Mouse (Mus musculus) forebrain, embryonic 16.5 days (tissue): ENCODE data around the gene Hcn2. TPM values are rescaled to one million over a fixed set of nuclear protein-coding genes. Genes with fewer than 3 reads are reported as not detected.

Experiments
- ATAC-seq: fragments of 200-750 bp; cut with Nextera tagmentation; 2 replicates; pipeline ENCODE4 v1.8.0; 2017; ENCODE audit warnings: mild to moderate bottlenecking, moderate library complexity
- H3K27ac ChIP-seq: fragments of 300-500 bp; sonication (generic); 2 replicates; pipeline ENCODE4 v1.5.1; 2014; ENCODE audit warnings: low read length, control low read depth
- H3K27me3 ChIP-seq: fragments of 300-500 bp; sonication (generic); replicated peaks from 2 replicates; pipeline ENCODE4 v1.6.1; 2014; ENCODE audit warnings: low read length; ENCODE audit not compliant: control insufficient read depth, insufficient read depth
- H3K36me3 ChIP-seq: fragments of 300-500 bp; sonication (generic); 2 replicates; pipeline ENCODE4 v1.6.1; 2014; ENCODE audit not compliant: control insufficient read depth, insufficient read depth
- H3K4me1 ChIP-seq: fragments of 300-500 bp; sonication (generic); replicated peaks from 2 replicates; pipeline ENCODE4 v1.6.1; 2014; ENCODE audit warnings: low read length; ENCODE audit not compliant: control insufficient read depth, insufficient read depth
- H3K4me2 ChIP-seq: fragments of 300-500 bp; sonication (generic); 2 replicates; pipeline ENCODE4 v1.6.1; 2014; ENCODE audit warnings: mild to moderate bottlenecking, low read length, control low read depth
- H3K4me3 ChIP-seq: fragments of 300-500 bp; sonication (generic); replicated peaks from 2 replicates; pipeline ENCODE4 v1.5.1; 2014; ENCODE audit warnings: mild to moderate bottlenecking, low read length, control low read depth
- H3K9ac ChIP-seq: fragments of 300-500 bp; sonication (generic); replicated peaks from 2 replicates; pipeline ENCODE4 v1.6.1; 2014; ENCODE audit warnings: low read depth, low read length, control low read depth
- H3K9me3 ChIP-seq: fragments of 300-500 bp; sonication (generic); 2 replicates; pipeline ENCODE4 v1.6.1; 2016; ENCODE audit warnings: low read length; ENCODE audit not compliant: control insufficient read depth
- WGBS: fragments of 180-500 bp; shearing (Covaris S2); extraction: QIAGEN DNeasy Blood & Tissue Kit; methylation state at CpG from one replicate; pipeline ENCODE4 v1.1.7; 2014; 5-methylcytosine and 5-hydroxymethylcytosine counted together
- polyA plus RNA-seq: library from polyadenylated mRNA; unstranded; fragments of >200 nt; fragmentation: Nextera tagmentation; extraction: Ambion mirVana; gene quantifications from 2 replicates; pipeline ENCODE4 v1.2.1, GENCODE M21; 2015

The Hcn2 gene
- 0.39 and 0.52 TPM in 2 replicates for polyA plus RNA-seq

DNA sequence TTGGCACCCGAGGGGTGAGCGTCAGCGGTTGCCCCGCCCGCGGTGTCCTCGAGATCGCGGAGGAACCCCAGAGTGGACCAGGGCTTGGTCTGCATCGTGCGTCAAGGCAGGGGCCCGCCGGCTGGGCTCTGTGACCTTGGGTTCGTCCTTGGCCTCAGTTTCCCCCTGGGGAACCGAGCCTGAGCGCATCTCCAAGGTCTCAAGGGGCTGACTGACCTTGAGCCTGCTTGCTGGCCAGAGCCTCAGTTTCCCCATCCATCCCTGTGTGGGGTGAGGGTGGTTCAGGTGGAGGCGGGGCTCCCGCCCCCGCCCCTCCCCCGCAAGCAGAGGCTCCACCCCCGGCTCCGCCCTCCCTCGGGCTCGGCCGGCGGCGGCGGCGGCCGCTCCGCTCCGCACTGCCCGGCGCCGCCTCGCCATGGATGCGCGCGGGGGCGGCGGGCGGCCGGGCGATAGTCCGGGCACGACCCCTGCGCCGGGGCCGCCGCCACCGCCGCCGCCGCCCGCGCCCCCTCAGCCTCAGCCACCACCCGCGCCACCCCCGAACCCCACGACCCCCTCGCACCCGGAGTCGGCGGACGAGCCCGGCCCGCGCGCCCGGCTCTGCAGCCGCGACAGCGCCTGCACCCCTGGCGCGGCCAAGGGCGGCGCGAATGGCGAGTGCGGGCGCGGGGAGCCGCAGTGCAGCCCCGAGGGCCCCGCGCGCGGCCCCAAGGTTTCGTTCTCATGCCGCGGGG, at the start of gene Hcn2:
TSS of gene Hcn2 (plus strand) at position 381 of the 734 bp plus-strand sequence.
- Histone ChIP-seq H3K36me3 (no peaks in the 10 kb centered on the region), H3K27me3 (peaks cover 34% of the 10 kb centered on the region), H3K27ac (no peak within 1 kb of the TSS), H3K9ac (peak within 1 kb of the TSS; percentile 71), H3K9me3 (no peaks in the 10 kb centered on the region), H3K4me2 (peak within 1 kb of the TSS; percentile 91), H3K4me1 (peaks cover 13% of the 10 kb centered on the region), H3K4me3 (peak within 1 kb of the TSS; percentile 72)
- WGBS = 3% methylated on average over 30 of the region's 91 CpGs
- ATAC-seq = peak; percentile 63

DNA sequence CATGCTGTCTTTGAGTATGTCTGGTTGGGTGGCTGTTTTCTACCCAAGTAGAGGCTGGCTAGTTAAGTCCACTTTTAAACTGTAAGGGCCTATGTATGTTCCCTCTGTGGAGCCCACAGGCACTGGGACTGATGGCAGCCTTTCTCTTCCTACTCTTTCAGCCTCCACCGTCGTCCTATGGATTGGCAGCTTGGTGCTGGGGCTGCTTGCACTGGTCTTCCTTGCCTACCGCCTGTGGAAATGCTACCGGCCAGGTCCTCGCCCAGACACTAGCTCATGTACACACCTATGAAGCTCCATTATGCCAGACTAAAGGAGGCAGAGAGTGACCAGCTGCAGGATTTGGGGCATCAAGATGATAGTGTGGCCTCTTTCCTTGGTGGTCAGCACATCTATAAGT, 48.4 kb upstream of the Hcn2 start:
- H3K27ac ChIP-seq = peak overlapping the region; percentile 96
- WGBS = 78% methylated on average over 5 of the region's 5 CpGs
- peak overlapping the region; percentile 85 for H3K4me3 ChIP-seq
- ATAC-seq = no peak
- peak overlapping the region; percentile 89 for H3K9ac ChIP-seq
- H3K27me3 ChIP-seq = no peaks in the 10 kb centered on the region
- H3K9me3 ChIP-seq = no peaks in the 10 kb centered on the region
- H3K4me1 ChIP-seq = peaks cover 19% of the 10 kb centered on the region
- H3K36me3 ChIP-seq = no peaks in the 10 kb centered on the region
- H3K4me2 ChIP-seq = peak overlapping the region; percentile 85

DNA sequence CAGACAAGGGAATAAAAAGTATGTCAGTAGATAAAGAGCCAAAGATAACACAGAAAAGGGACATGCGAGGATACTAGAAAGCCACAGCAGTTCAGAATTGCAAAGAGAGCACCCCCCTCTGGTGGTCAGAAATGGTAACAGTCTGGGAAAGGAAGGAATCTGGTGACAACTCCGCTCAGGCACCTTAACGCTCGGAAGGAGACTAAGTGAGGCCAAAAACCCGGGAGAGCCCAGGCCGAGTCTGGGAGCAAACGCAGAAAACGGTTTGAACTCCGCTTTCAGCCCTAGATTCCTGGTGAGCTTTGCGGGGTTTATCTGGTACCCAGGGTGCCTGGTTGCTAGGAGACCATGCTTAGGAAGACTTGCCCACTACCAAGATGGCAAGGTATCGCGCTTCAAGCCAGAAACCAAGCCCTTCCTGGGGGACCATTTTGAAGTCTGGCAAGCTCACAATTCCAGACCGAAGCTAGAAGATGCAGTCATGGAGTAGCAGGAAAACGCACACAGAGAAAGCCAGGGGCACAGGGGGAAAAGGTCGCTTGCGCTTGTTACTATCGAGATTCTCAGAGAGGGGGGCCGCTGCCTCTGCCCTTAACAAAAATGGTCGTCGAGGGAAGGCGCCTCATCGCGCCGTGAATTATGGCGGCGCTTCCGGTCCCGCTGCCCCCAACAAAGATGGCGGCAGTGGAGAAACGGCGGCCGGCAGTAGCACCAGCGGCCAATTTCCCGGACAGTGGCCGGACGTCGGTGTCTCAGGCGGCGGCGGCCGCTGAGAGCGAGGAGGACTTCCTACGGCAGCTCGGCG, 47.5 kb upstream of the Hcn2 start, which contains the start of gene Tpgs1:
TSS of gene Tpgs1 (plus strand) at position 599 of the 805 bp plus-strand sequence.
- H3K4me3 ChIP-seq = peak within 1 kb of the TSS; percentile 85
- peak within 1 kb of the TSS; percentile 96 for H3K27ac ChIP-seq
- H3K4me1 ChIP-seq = peaks cover 19% of the 10 kb centered on the region
- ATAC-seq = peak; percentile 87
- H3K9ac ChIP-seq = peak within 1 kb of the TSS; percentile 89
- H3K36me3 ChIP-seq = no peaks in the 10 kb centered on the region
- WGBS = under 1% methylated on average over 45 of the region's 45 CpGs
- no peaks in the 10 kb centered on the region for H3K9me3 ChIP-seq
- no peaks in the 10 kb centered on the region for H3K27me3 ChIP-seq
- peak within 1 kb of the TSS; percentile 85 for H3K4me2 ChIP-seq

DNA sequence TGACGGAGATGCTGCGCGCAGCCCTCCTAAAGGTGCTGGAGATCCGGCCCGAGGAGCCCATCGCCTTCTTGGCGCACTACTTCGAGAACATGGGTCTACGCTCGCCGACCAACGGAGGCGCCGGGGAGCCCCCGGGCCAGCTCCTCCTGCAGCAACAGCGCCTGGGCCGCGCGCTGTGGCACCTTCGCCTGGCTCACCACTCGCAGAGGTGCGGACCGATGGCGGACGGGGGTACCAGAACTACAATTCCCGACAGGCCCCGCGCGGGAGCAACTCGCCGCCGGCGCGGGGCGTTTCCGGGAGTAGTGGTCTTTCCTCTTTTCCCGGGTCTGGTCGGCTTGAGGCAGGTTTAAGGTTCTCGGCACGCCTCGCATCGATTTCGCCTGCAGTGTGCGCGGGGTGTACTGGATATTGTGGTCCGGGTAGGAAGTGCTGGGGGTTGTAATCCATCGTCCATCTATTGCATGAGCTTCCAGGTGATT, 46.8 kb upstream of the Hcn2 start:
- H3K27ac ChIP-seq = peak overlapping the region; percentile 96
- no peaks in the 10 kb centered on the region for H3K9me3 ChIP-seq
- WGBS = under 1% methylated on average over 47 of the region's 47 CpGs
- peak overlapping the region; percentile 85 for H3K4me2 ChIP-seq
- no peaks in the 10 kb centered on the region for H3K27me3 ChIP-seq
- peak; percentile 70 for ATAC-seq
- H3K9ac ChIP-seq = peak overlapping the region; percentile 89
- H3K4me1 ChIP-seq = peaks cover 19% of the 10 kb centered on the region
- peak overlapping the region; percentile 85 for H3K4me3 ChIP-seq
- H3K36me3 ChIP-seq = no peaks in the 10 kb centered on the region

DNA sequence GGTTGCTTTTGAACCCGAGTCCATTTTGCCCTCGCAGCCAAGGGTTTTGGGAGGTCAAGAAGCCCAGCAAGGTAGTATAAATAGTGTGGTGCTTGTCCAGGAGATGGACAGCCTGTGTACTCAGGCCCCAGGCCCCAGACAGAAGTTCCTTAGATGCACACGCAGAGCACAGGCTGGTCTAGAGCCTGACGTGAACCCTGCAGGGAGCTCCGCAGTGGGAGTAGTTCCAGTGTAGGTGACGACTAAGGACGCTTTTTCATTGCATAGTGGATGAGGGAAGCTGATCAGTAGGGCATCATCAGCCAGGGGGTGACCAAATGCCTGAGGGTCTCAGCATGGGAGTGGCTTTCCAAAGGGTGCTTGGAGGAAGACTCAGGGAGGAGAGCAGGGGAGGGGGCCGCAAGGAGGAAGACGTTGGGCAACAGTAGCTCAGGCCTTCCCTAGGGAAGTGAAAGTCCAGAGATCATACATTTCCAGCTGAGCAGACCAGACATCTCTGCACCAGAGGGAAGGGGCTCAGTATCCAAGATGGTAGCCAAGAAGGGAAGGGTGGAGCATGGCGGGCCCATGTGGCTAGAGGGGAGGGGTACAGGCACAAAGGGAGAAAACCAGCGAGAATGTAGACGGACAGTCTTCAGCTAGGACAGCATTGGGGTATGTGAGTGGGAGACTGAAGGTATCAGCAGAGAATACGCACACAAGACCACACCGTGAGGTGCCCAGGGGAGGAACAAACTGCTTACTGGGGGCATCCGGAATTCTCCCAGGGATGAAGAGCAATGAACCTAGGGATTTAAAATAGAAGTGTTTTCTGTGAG, 46.2 kb upstream of the Hcn2 start:
- Histone ChIP-seq H3K4me2 (peak overlapping the region; percentile 85), H3K4me1 (peaks cover 19% of the 10 kb centered on the region), H3K36me3 (no peaks in the 10 kb centered on the region), H3K27ac (peak overlapping the region; percentile 96; the same call in 1 of the 2 replicates), H3K9me3 (no peaks in the 10 kb centered on the region), H3K4me3 (peak overlapping the region; percentile 85), H3K27me3 (no peaks in the 10 kb centered on the region), H3K9ac (peak overlapping the region; percentile 89)
- ATAC-seq = peak; percentile 14
- WGBS = 36% methylated on average over 15 of the region's 15 CpGs

DNA sequence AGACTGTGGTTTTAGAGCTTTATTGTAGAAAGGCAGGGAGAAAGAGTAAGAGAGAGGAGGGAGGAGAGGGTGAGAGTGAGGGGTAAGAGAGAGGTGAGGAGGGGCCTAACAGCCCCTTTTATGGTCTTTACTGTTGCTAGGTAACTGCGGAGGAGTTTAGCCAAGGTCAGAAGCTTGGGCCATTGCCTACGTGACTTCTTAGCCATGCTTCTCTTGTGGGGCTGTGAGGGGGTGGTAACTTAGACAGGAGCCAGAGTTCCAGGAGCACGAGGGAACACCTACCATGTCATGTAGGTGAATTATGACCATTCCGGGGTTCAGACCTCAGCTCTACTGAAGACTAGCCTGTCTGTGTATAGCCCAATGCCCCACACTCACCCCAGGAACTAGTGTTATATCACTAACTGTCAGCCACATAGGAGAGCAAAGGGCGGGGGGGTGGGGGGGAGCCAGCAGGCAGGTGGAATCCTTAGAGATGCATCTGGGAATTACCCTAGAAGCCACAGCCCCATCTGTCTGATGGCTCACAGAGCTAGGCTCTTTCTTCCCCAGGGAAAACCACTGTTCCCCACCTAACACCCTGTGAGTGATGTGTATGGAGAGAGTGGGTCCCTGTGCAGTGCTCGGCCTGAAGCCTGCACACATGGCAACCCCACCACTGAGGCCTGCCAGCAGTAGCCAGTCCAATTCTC, 44.9 kb upstream of the Hcn2 start:
- no peak overlapping the region for H3K9ac ChIP-seq
- H3K27me3 ChIP-seq = no peaks in the 10 kb centered on the region
- WGBS = 81% methylated on average over 6 of the region's 6 CpGs
- no peak overlapping the region for H3K27ac ChIP-seq
- ATAC-seq = no peak
- no peaks in the 10 kb centered on the region for H3K9me3 ChIP-seq
- peaks cover 19% of the 10 kb centered on the region for H3K4me1 ChIP-seq
- no peak overlapping the region for H3K4me2 ChIP-seq
- H3K4me3 ChIP-seq = no peak overlapping the region
- peaks cover 3% of the 10 kb centered on the region for H3K36me3 ChIP-seq

DNA sequence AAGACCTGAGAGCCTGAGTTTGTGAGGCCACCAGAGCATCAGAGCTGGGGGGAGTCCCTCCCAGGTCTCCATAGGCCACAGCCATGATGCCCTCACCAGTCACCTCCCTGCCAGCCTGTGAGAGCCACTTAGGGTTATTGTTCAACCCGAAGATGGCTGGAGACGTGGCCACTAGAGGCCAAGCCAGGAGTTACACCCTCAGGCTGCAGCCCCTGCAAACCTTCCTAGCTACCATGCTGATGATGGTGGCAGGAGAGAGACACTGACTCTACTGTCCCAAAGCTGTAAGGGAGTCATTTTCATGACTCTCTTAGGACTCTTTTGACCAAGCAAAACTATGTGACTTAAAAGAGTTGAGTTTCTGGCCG, 44.4 kb upstream of the Hcn2 start:
- no peak for ATAC-seq
- no peak overlapping the region for H3K27ac ChIP-seq
- no peak overlapping the region for H3K4me3 ChIP-seq
- peaks cover 19% of the 10 kb centered on the region for H3K4me1 ChIP-seq
- no peak overlapping the region for H3K9ac ChIP-seq
- 72% methylated on average over 3 of the region's 3 CpGs for WGBS
- H3K27me3 ChIP-seq = no peaks in the 10 kb centered on the region
- H3K4me2 ChIP-seq = no peak overlapping the region
- no peaks in the 10 kb centered on the region for H3K9me3 ChIP-seq
- H3K36me3 ChIP-seq = peaks cover 3% of the 10 kb centered on the region

DNA sequence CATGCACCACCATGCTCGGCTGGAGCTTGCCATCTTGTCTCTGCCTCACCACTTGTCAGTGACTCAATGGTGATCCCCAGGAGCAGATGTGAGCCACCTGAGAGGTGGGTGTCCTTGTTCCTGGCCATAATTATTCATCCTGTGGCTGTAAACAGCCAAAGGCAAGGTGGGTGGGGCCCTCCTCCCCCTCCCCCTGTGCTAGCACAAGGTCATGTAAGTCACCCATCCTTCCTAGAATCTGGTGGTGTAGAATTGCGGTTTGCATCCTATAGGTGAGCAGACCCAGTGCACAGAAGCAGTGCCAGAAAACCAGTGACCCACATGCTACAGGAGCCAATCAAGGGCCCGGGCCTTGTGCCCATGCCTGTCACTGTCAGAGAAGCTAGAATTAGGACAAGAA, 43.4 kb upstream of the Hcn2 start:
- Histone ChIP-seq H3K27ac (no peak overlapping the region), H3K4me3 (no peak overlapping the region), H3K4me2 (no peak overlapping the region), H3K36me3 (peaks cover 3% of the 10 kb centered on the region), H3K27me3 (no peaks in the 10 kb centered on the region), H3K9ac (no peak overlapping the region), H3K9me3 (no peaks in the 10 kb centered on the region), H3K4me1 (peaks cover 16% of the 10 kb centered on the region)
- WGBS = 93% methylated on average over 3 of the region's 3 CpGs
- no peak for ATAC-seq
